Mouse (Mus musculus) kidney, adult 2 months (tissue): ENCODE results near the gene Adcy10. TPM values are rescaled to one million over a fixed set of nuclear protein-coding genes. Genes with fewer than 3 reads are reported as not detected.
A peak's percentile ranks its signal among the peaks of the same experiment; 100 is the strongest.

Source experiments
- DNase-seq: peaks from one replicate; pipeline ENCODE4 v3.0.0; 2021
- H3K27ac ChIP-seq: fragments of 200-500 bp; 2 replicates; pipeline ENCODE4 v1.5.1; 2012; ENCODE audit warnings: low read depth, low read length, control low read depth, inconsistent platforms; ENCODE audit not compliant: insufficient read depth
- H3K27me3 ChIP-seq: fragments of 200-500 bp; replicated peaks from 2 replicates; pipeline ENCODE4 v1.6.1; 2012; ENCODE audit warnings: mild to moderate bottlenecking, moderate library complexity, low read length, inconsistent platforms; ENCODE audit not compliant: control insufficient read depth, insufficient read depth
- H3K36me3 ChIP-seq: fragments of 200-500 bp; 2 replicates; pipeline ENCODE4 v1.6.1; 2012; ENCODE audit warnings: mild to moderate bottlenecking, moderate library complexity, low read length, inconsistent platforms; ENCODE audit not compliant: control insufficient read depth, insufficient read depth
- H3K4me1 ChIP-seq: fragments of 200-500 bp; 2 replicates; pipeline ENCODE4 v1.6.1; 2011; ENCODE audit warnings: low read length; ENCODE audit not compliant: control insufficient read depth, insufficient read depth
- H3K4me3 ChIP-seq: fragments of 200-500 bp; 2 replicates; pipeline ENCODE4 v1.5.1; 2011; ENCODE audit warnings: mild to moderate bottlenecking, low read depth, low read length, control low read depth; ENCODE audit not compliant: insufficient read depth
- CTCF ChIP-seq: fragments of 200-500 bp; conservative IDR thresholded peaks from 2 replicates; pipeline ENCODE4 v1.5.1; 2011; ENCODE audit warnings: low read depth, mild to moderate bottlenecking, control low read depth, low read length, moderate library complexity, mixed read lengths; ENCODE audit not compliant: insufficient read depth, insufficient read length
- POLR2A ChIP-seq: fragments of 200-500 bp; IDR thresholded peaks from one replicate; pipeline ENCODE4 v1.6.1; 2011; ENCODE audit warnings: low read depth, low read length, control low read depth
- WGBS: fragments of 180-500 bp; shearing (Covaris S2); methylation state at CpG from one replicate; pipeline ENCODE4 v1.1.7; 2018; 5-methylcytosine and 5-hydroxymethylcytosine counted together
- polyA plus RNA-seq: library from polyadenylated mRNA; depleted of rRNA; stranded (reverse); fragments of >200 nt; gene quantifications from 2 replicates; pipeline ENCODE4 v1.2.3, GENCODE M21; 2012; rRNA removed

Adcy10 gene
- polyA plus RNA-seq: 0.34 and 0.39 TPM in 2 replicates

DNA sequence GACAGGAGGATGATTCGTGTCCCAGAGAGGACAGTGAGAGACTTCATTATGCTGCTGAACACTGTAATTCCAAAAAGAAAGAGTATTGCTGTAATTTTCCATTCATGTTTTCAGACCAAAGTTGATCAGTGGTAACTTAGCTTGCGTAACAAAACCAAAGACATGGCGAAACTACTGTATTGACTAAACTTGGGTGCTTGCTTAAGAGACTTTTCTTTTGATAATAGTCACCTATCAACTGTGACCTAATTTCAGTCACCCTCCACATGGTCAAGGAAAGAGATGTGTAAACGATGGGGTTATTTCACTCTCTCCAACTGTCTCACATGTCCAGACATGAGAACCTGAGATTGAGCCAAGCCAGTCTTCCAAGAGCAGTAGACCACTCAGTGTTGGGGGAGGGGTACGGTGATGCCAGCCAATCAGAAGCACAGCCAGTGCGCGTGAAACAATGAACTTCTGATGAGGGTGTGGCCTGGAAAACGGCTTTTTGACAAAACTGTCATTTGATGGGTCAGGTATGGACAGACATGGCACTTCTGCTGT, at the start of gene Adcy10:
Gene Adcy10 (plus strand): TSS at position 496 of the 546 bp plus-strand sequence.
- Histone ChIP-seq H3K36me3 (peaks cover 15% of the 10 kb centered on the region), H3K4me3 (no peak within 1 kb of the TSS), H3K27ac (no peak within 1 kb of the TSS), H3K27me3 (no peaks in the 10 kb centered on the region), H3K4me1 (peaks cover 11% of the 10 kb centered on the region; the same call in 1 of the 2 replicates)
- TF ChIP-seq CTCF: no peak
- TF ChIP-seq POLR2A: no peak
- WGBS: 90% methylated on average over 8 of the region's 8 CpGs
- no peak for DNase-seq

DNA sequence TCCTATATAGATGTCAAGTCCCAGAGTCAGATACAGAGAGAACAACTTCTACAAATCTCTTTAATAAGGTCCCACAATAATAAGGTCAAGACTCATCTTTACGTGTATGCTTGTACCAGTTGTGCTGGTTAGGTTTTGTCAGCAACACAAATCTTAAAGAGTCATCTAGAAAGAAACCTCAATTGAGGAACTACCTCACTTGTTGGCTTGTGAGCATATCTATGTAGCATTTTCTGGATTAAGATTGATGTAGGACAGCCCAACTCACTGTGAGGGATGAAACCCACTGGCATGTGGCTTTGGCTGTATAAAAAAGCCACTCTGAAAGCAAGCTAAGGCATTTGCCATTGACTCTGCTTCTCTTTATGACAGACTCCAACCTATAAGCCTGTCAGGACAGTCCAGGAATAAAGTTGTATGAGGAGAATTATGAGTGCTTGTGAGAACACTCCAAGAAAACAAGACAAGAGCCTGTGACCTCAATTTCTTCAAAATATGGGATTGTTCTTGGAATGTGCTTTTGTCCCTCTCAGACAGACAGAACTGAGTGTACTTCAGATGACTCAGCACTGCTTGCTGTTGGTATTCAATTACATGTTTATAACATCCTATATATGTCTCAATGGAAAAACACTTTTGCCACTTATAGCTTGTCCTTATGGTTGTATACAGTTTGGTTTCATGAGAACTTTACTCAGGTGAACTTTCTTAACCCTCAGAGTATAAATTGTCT, 46.5 kb upstream of the Adcy10 start:
- H3K27ac ChIP-seq: no peak overlapping the region
- H3K4me1 ChIP-seq: 0 out of 2 replicates have a peak, but pooled peaks cover 3% of the 10 kb centered on the region
- no peak for DNase-seq
- TF ChIP-seq CTCF (no peak), POLR2A (no peak)
- WGBS: 91% methylated on average over 1 of the region's 1 CpGs
- H3K36me3 ChIP-seq: no peaks in the 10 kb centered on the region
- H3K4me3 ChIP-seq: no peak overlapping the region
- H3K27me3 ChIP-seq: no peaks in the 10 kb centered on the region

DNA sequence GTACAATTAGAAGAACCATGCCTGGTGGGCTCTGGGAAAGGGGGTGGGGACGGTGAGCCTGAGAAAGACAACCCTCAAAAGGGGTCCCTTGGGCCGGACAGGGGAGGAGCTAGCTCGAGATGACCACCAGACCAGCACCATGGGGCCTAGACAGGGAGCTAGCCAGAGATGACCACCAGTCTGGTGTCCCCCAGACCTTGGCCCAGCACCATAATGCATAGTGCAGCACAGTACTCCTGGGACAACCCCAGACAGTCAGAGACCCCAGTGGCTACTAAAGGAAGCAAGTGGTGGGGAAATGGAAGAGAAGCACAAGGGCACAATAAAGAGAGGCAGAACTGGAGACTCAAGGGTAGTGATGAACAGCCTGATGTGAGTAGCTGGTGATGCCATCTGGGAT, 44.2 kb upstream of the Adcy10 start:
- no peaks in the 10 kb centered on the region for H3K36me3 ChIP-seq
- 80% methylated on average over 3 of the region's 3 CpGs for WGBS
- H3K27me3 ChIP-seq: no peaks in the 10 kb centered on the region
- 0 out of 2 replicates have a peak, but pooled peaks cover 3% of the 10 kb centered on the region for H3K4me1 ChIP-seq
- DNase-seq: no peak
- H3K4me3 ChIP-seq: no peak overlapping the region
- no peak overlapping the region for H3K27ac ChIP-seq
- no peak for TF ChIP-seq POLR2A
- no peak for TF ChIP-seq CTCF

DNA sequence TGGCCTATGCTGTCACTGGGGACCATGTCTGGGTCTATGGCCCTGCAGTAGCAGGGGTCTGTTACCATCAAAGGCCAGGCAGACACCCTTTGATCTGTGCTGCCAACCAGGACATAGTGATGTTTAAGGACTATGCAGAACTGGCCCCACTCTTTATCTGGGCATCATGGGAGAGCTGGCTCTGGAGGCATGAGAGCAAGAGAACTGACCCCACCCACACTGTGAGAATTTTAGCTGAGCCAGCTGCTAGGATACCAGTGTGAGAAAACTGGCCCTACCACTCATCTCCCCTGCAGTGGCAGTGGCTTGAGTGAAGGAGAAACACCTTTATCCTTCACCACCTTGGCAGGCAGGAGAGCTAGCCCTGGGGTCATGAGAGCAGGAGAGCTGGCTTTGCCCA, 43.8 kb upstream of the Adcy10 start:
- H3K4me1 ChIP-seq: 0 out of 2 replicates have a peak, but pooled peaks cover 3% of the 10 kb centered on the region
- H3K27ac ChIP-seq: no peak overlapping the region
- H3K4me3 ChIP-seq: no peak overlapping the region
- H3K36me3 ChIP-seq: no peaks in the 10 kb centered on the region
- H3K27me3 ChIP-seq: no peaks in the 10 kb centered on the region
- no peak for TF ChIP-seq CTCF
- TF ChIP-seq POLR2A: no peak
- DNase-seq: no peak

DNA sequence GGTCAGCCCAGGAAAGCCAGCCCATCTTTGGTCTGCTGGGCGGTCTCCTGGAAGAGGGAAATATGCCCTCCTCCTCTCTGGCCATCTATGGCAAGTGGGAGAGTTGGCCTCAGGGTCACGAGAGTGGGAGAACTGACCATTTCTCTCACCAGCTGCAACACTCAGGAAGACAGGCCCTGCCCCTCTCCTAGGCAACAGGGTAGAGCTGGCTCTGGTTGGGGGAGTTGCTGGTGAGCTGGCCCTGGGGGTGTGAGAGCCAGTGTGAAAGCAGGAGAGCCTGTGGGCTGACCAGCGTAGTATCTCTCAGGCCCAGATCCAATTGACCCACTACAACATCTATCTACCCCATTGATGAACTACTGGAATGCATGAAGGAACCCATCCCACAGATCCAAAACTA, 43.3 kb upstream of the Adcy10 start:
- Histone ChIP-seq H3K36me3 (no peaks in the 10 kb centered on the region), H3K27me3 (no peaks in the 10 kb centered on the region), H3K4me3 (no peak overlapping the region), H3K27ac (no peak overlapping the region), H3K4me1 (0 out of 2 replicates have a peak, but pooled peaks cover 3% of the 10 kb centered on the region)
- 73% methylated on average over 3 of the region's 3 CpGs for WGBS
- TF ChIP-seq CTCF: no peak
- TF ChIP-seq POLR2A: no peak
- no peak for DNase-seq

DNA sequence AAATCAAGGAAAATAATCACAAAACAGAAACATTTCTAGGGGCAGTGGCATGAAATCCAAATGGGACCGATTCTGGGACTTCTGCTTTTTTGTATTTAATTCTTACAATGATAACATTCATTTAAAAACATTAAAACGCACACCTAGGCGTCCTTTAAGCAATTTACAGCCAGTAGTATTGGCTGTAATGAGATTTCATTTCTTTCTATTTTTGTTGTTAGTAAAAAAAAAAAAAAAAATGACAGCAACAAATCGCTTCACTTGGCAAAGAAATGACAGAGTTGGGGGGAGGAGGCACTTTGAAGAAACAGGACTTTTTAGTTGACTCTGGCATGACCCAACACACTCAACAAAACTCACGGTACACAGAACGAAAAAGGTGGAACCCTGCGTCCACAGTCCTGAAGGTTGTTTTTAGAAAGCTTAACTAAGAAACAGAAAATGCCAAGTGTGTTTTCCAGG, 25.9 kb upstream of the Adcy10 start:
- WGBS: 8% methylated on average over 7 of the region's 7 CpGs
- DNase-seq: no peak
- no peaks in the 10 kb centered on the region for H3K36me3 ChIP-seq
- H3K27ac ChIP-seq: peak overlapping the region; percentile 74
- H3K4me1 ChIP-seq: no peaks in the 10 kb centered on the region
- H3K4me3 ChIP-seq: peak overlapping the region; percentile 77
- TF ChIP-seq POLR2A (no peak), CTCF (no peak)
- H3K27me3 ChIP-seq: no peaks in the 10 kb centered on the region

DNA sequence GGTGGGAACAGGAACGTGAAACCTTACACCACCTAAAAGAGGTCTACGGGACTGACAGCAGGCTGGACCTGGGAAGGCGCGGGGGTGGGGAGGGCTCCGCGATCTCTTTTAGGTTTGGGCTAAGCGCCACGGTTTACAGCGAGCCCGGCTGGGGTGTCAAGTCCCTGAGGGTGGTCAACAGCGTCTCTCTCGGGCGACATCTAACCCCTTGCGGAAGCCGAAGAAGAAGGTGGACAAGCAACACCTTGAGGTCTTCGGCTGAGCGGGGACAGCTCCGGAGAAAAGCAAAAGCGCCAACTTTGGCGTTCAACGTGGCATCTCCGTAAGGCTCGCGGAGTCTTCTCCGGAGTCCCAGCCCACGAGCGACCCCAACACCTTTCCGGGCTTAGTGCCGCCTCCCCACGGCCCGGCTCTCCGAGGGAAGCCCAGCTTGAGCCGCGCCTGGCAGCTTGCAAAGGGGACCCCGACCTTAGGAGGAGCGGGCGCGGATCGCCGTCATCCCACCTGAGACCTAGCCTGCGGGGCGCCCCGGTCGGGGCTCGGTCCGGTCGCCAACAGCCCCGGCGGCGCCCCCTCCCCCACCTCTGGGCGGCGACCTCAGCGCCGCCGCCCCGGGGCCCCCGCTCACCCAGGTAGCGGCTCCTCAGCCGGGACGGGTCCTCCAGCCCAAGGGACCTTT, 25.3 kb upstream of the Adcy10 start:
- Histone ChIP-seq H3K36me3 (no peaks in the 10 kb centered on the region), H3K4me1 (no peaks in the 10 kb centered on the region), H3K4me3 (peak overlapping the region; percentile 77), H3K27ac (peak overlapping the region; percentile 74), H3K27me3 (no peaks in the 10 kb centered on the region)
- peak; percentile 73 for DNase-seq
- WGBS: under 1% methylated on average over 59 of the region's 60 CpGs
- TF ChIP-seq POLR2A (no peak), CTCF (no peak)
